17 mouse cellular contexts compared by ENCODE assay signal in the genomic region with DNA sequence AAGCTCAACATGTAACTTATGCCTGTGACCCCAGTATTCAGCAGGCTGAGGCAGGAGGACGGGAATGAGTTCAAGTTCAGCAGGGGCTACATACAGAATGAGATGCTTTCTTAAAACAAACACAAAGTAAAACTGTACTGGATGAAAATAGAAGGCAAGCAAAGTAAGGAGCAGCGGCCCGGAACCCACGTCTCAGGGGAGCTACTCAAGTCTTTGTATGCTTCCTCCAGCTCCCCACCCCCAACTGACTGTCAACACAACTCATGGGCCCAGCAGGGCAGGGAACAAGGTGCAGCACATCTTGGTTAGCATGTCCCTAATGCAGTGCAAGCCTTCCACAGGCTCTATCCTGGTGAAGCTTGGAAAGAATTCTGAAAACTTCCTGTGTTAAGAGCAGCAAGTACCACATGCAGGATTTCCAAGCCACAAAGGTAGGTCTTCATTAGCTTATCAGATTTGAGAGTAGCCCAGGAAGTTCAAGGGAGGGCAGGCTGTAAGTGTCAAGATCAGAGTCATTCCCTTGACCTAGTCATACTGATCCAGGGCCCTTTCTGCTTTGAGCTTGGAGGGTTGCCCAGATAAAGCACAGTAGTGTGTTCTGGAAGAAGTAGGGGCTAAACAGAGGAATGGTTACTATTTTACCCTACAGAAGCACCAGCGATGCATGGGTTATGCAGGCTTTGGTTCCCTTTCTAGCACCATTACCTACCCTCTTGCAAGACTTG. TPM values are rescaled to one million over a fixed set of nuclear protein-coding genes. Genes with fewer than 3 reads are reported as not detected.
"Had no signal": no experiment of that assay in that cellular context is flagged by ENCODE, and none has a peak within 500 bp of the region (broad histone marks: within the 10 kb centered on the region; RNA-seq: fewer than 3 reads in every experiment).

No protein-coding gene starts in this region.

- ATAC-seq: liver, postnatal 0 days; lung, postnatal 0 days had no signal

- DNase-seq: kidney, adult 18-20 months; kidney, adult 9 months; kidney, postnatal 36 days; left cerebral cortex, postnatal 4 days; liver, postnatal 0 days; lung, embryonic 14.5 days; lung, postnatal 4 days; midbrain, embryonic 14.5 days; right cerebral cortex, adult 18-20 months; right cerebral cortex, postnatal 14 days; right cerebral cortex, postnatal 4 days; thymus, adult 18-20 months; thymus, postnatal 36 days had no signal

RNA-seq across cellular contexts. Expression of a gene that starts 27.5 kb away (rescaled TPM):
- total RNA-seq: megakaryocyte progenitor cell, adult 5-6 weeks; megakaryocyte-erythroid progenitor cell, adult 5-6 weeks had no signal
- polyA plus RNA-seq: testis, adult 2 months had no signal
